Mouse (Mus musculus) stomach, postnatal 0 days (tissue): Measurements from ENCODE around the gene Scn1b.

ENCODE experiments used
- CTCF ChIP-seq: IDR thresholded peaks from 2 replicates; pipeline ENCODE4 v1.5.1; 2016; ENCODE audit warnings: antibody characterized with exemption, low read depth, mild to moderate bottlenecking, moderate library complexity
- EP300 ChIP-seq: optimal IDR thresholded peaks from 2 replicates; pipeline ENCODE3; 2016; ENCODE audit warnings: antibody characterized with exemption

DNA sequence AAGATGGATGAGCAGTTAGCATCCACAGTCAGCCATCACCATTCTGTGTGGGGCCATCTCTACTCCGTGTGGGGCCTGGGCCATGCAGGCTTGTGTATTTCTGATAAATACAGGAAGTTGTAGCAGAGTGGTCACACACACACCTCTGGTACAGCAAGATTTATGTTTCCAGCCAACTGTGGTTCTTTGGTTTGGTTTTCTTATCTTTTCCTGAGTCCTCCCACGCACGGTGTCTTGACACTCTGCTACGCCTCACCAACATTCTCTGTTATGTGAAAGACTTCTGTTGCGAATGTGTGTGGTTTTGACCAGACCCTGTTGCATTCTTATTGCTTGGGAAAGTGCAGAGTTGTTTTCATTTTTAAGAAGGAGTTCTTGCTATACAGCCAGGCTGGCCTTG, 34.0 kb upstream of the Scn1b start:
- no peak for TF ChIP-seq EP300
- no peak for TF ChIP-seq CTCF
